Mouse (Mus musculus) hindlimb bud, embryonic 11.5 days (tissue): ENCODE results near the gene Exoc4.

Experiments
- DNase-seq: peaks from one replicate; pipeline ENCODE4 v3.0.0-alpha.2; 2012; ENCODE audit warnings: low read depth, low spot score; ENCODE audit errors: extremely low spot score

The Exoc4 gene

GRCm38 (mm10) chr6:33992213-33993034, 743.5 kb downstream of the Exoc4 start:
- DNase-seq: no peak

- DNase-seq: no peak
Measured at GRCm38 (mm10) chr6:33993842-33994241, 745.0 kb downstream of the Exoc4 start.

DNA sequence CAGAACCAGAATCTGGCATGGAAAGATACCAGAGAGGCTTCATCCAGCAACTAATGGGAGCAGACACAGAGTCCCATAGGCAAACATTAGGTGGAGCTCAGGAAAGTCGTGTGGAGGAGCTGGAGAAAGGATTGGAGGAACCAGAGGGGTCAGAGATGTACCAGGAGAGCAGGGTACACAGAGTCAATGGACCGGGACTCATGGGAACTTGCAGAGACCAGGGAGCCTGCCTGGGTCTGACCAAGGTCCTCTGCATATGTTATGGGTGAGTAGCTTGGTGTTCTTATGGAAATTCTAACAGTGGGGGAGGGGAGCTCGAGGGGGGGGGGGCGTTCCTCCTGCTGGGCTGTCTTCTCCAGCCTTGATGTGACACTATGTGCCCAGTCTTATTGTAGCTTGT, 749.7 kb downstream of the Exoc4 start:
- no peak for DNase-seq

GRCm38 (mm10) chr6:33999530-33999929, 750.6 kb downstream of the Exoc4 start:
- DNase-seq: no peak

DNA sequence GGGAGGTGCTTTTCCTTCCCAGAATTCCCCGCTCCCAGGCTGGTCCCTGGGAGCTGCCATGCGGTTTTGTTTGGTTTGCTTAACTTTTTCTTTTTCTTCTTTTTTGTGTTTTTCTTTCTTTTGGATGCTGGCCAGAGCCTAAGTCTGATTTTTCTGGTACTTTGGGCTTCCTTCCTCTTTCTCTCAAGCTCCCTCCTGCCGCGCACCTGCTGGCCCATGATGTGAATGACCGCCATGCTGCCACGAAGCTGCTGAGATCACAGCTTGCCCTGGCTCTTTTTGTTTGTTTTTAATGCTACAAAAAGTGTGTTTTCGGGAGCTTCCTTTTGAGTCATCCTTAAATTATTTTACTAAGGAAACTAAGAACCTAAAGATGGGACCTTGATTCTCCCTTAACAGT, 751.8 kb downstream of the Exoc4 start:
- DNase-seq: no peak

- DNase-seq: no peak
Measured at GRCm38 (mm10) chr6:34003033-34003432, 754.1 kb downstream of the Exoc4 start.

DNA sequence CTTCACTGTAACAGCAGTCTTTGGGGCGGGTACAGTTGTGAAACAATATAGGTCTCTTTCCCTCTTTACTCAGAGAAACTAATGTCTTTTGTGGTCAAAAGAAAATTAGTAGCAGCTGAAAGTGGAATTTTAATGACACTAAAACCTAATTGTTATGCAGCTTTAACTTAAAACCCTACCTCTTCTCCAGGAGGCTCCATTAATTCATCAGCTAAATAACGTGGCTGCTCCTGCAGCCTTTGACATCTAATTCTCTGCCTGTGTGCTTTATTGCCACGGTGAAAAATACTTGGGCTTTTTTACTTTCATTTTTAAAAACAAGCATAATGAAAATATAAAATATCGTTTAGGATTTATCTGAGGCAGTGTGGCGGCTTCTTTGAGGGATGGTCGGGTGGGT, 764.6 kb downstream of the Exoc4 start:
- DNase-seq: no peak
